Mouse (Mus musculus) myocyte (in vitro differentiated cells): ENCODE data around the gene Ccdc77. TPM values are rescaled to one million over a fixed set of nuclear protein-coding genes. Genes with fewer than 3 reads are reported as not detected.

Experiments
- H3K27me3 ChIP-seq: one replicate; pipeline ENCODE4 v1.6.1; 2011; ENCODE audit not compliant: control insufficient read depth, insufficient read depth, insufficient read length
- H3K36me3 ChIP-seq: one replicate; pipeline ENCODE4 v1.6.1; 2011; ENCODE audit not compliant: control insufficient read depth, insufficient read depth
- H3K4me2 ChIP-seq: one replicate; pipeline ENCODE4 v1.6.1; 2011; ENCODE audit warnings: low read depth, control low read depth
- H3K4me3 ChIP-seq: one replicate; pipeline ENCODE4 v1.5.1; 2011; ENCODE audit warnings: mild to moderate bottlenecking, control low read depth, moderate library complexity
- H3K79me2 ChIP-seq: one replicate; pipeline ENCODE4 v1.6.1; 2011; ENCODE audit not compliant: control insufficient read depth, insufficient read depth
- H3ac ChIP-seq: one replicate; pipeline ENCODE4 v1.6.1; 2011; ENCODE audit not compliant: control insufficient read depth, insufficient read length
- CEBPB ChIP-seq: IDR thresholded peaks from 2 replicates; pipeline ENCODE4 v1.6.1; 2011; ENCODE audit warnings: mild to moderate bottlenecking, moderate library complexity; ENCODE audit not compliant: poor library complexity, insufficient read depth, severe bottlenecking
- E2F4 ChIP-seq: IDR thresholded peaks from one replicate; pipeline ENCODE4 v1.6.1; 2011; ENCODE audit warnings: mild to moderate bottlenecking, control low read depth, moderate library complexity; ENCODE audit not compliant: insufficient read depth
- MAX ChIP-seq: IDR thresholded peaks from one replicate; pipeline ENCODE4 v1.6.1; 2011; ENCODE audit warnings: low read depth, mild to moderate bottlenecking, control low read depth
- MYOD1 ChIP-seq, 3 experiments: IDR thresholded peaks; one replicate each; pipeline ENCODE4 v1.6.1; 2011; ENCODE audit warnings: control low read depth in 2 of 3, low read depth in 2 of 3, mild to moderate bottlenecking in 2 of 3, moderate library complexity in 1 of 3; ENCODE audit not compliant: insufficient read length in 2 of 3, control insufficient read depth in 1 of 3
- MYOG ChIP-seq, 3 experiments: IDR thresholded peaks; one replicate each; pipeline ENCODE4 v1.6.1; 2011; ENCODE audit warnings: control low read depth in 2 of 3, low read depth in 2 of 3, mild to moderate bottlenecking in 2 of 3; ENCODE audit not compliant: insufficient read length in 2 of 3, control insufficient read depth in 1 of 3, insufficient read depth in 1 of 3
- POLR2A ChIP-seq: IDR thresholded peaks from one replicate; pipeline ENCODE4 v1.6.1; 2011; ENCODE audit warnings: low read depth, mild to moderate bottlenecking, control low read depth, moderate library complexity; ENCODE audit not compliant: insufficient read length
- POLR2AphosphoS2 ChIP-seq: IDR thresholded peaks from one replicate; pipeline ENCODE4 v1.6.1; 2011; ENCODE audit warnings: low read depth, control low read depth; ENCODE audit not compliant: insufficient read length
- REST ChIP-seq: IDR thresholded peaks from one replicate; pipeline ENCODE4 v1.6.1; 2011; ENCODE audit warnings: mild to moderate bottlenecking, control low read depth, moderate library complexity; ENCODE audit not compliant: insufficient read depth, insufficient read length
- SRF ChIP-seq: IDR thresholded peaks from one replicate; pipeline ENCODE4 v1.6.1; 2011; ENCODE audit warnings: low read depth; ENCODE audit not compliant: control insufficient read depth, insufficient read length
- TCF12 ChIP-seq: IDR thresholded peaks from one replicate; pipeline ENCODE4 v1.6.1; 2011; ENCODE audit warnings: mild to moderate bottlenecking, control low read depth; ENCODE audit not compliant: poor library complexity, insufficient read depth, severe bottlenecking
- TCF3 ChIP-seq: IDR thresholded peaks from one replicate; pipeline ENCODE4 v1.6.1; 2011; ENCODE audit warnings: low read depth, control low read depth; ENCODE audit not compliant: insufficient read length
- USF1 ChIP-seq: IDR thresholded peaks from one replicate; pipeline ENCODE4 v1.6.1; 2011; ENCODE audit warnings: low read depth, mild to moderate bottlenecking, control low read depth, moderate library complexity
- polyA plus RNA-seq: library from polyadenylated mRNA; unstranded; fragments of >200 nt; fragmentation: generic; extraction: Trizol; gene quantifications from one replicate; pipeline ENCODE4 v1.2.1, GENCODE M21; 2012; ENCODE audit warnings: missing spikeins

Gene Ccdc77
- polyA plus RNA-seq, 1 experiment, result 3.4 TPM

- H3K4me2 ChIP-seq, result no peak overlapping the region
- H3K79me2 ChIP-seq, result no peaks in the 10 kb centered on the region
- no peak overlapping the region for H3ac ChIP-seq
Observed at GRCm38 (mm10) chr6:120291396-120292009, 72.7 kb downstream of the Ccdc77 start.

GRCm38 (mm10) chr6:120289430-120289829, 74.7 kb downstream of the Ccdc77 start:
- H3K36me3 ChIP-seq, result no peaks in the 10 kb centered on the region

More at GRCm38 (mm10) chr6:120291396-120292009, 72.7 kb downstream of the Ccdc77 start:
- H3K27me3 ChIP-seq, result peaks cover 26% of the 10 kb centered on the region
- no peak overlapping the region for H3K4me3 ChIP-seq
- TF ChIP-seq MAX, result no peak
- no peak for TF ChIP-seq REST
- TF ChIP-seq TCF3, result no peak
- no peak for TF ChIP-seq SRF
- no peak for TF ChIP-seq USF1
- TF ChIP-seq POLR2A, result no peak
- no peak for TF ChIP-seq MYOG (IDR thresholded peaks at IDR 0.05; ENCODE audit: control insufficient read depth in 1 of 3, insufficient read depth in 1 of 3, insufficient read length in 2 of 3, low read depth in 2 of 3)
- no peak for TF ChIP-seq POLR2AphosphoS2
- TF ChIP-seq CEBPB, result no peak
- TF ChIP-seq MYOD1 (IDR thresholded peaks at IDR 0.05; ENCODE audit: control insufficient read depth in 1 of 3, insufficient read length in 2 of 3, low read depth in 2 of 3), result no peak
- no peak for TF ChIP-seq E2F4
- TF ChIP-seq TCF12, result no peak
- H3K36me3 ChIP-seq, result no peaks in the 10 kb centered on the region

GRCm38 (mm10) chr6:120288541-120288940, 75.6 kb downstream of the Ccdc77 start:
- Histone ChIP-seq H3K4me2 (no peak overlapping the region), H3K79me2 (no peaks in the 10 kb centered on the region), H3ac (no peak overlapping the region), H3K4me3 (no peak overlapping the region), H3K27me3 (peaks cover 11% of the 10 kb centered on the region), H3K36me3 (no peaks in the 10 kb centered on the region)
- no peak for TF ChIP-seq MYOG (IDR thresholded peaks at IDR 0.05; ENCODE audit: control insufficient read depth in 1 of 3, insufficient read depth in 1 of 3, insufficient read length in 2 of 3, low read depth in 2 of 3)
- TF ChIP-seq CEBPB, result no peak
- TF ChIP-seq MYOD1 (IDR thresholded peaks at IDR 0.05; ENCODE audit: control insufficient read depth in 1 of 3, insufficient read length in 2 of 3, low read depth in 2 of 3), result no peak
- TF ChIP-seq TCF12, result no peak
- no peak for TF ChIP-seq MAX
- TF ChIP-seq POLR2AphosphoS2, result no peak
- TF ChIP-seq E2F4, result no peak
- no peak for TF ChIP-seq REST
- no peak for TF ChIP-seq POLR2A
- no peak for TF ChIP-seq TCF3
- TF ChIP-seq SRF, result no peak
- no peak for TF ChIP-seq USF1

More at GRCm38 (mm10) chr6:120289430-120289829, 74.7 kb downstream of the Ccdc77 start:
- H3ac ChIP-seq, result no peak overlapping the region
- no peak overlapping the region for H3K4me2 ChIP-seq
- H3K79me2 ChIP-seq, result no peaks in the 10 kb centered on the region
- peaks cover 19% of the 10 kb centered on the region for H3K27me3 ChIP-seq
- TF ChIP-seq REST, result no peak
- no peak overlapping the region for H3K4me3 ChIP-seq

GRCm38 (mm10) chr6:120287279-120287678, 76.9 kb downstream of the Ccdc77 start:
- Histone ChIP-seq H3K4me3 (no peak overlapping the region), H3ac (no peak overlapping the region), H3K79me2 (no peaks in the 10 kb centered on the region), H3K4me2 (no peak overlapping the region), H3K27me3 (peaks cover 5% of the 10 kb centered on the region), H3K36me3 (no peaks in the 10 kb centered on the region)
- TF ChIP-seq MYOD1 (IDR thresholded peaks at IDR 0.05; ENCODE audit: control insufficient read depth in 1 of 3, insufficient read length in 2 of 3, low read depth in 2 of 3) (no peak), MAX (no peak), POLR2AphosphoS2 (no peak), MYOG (IDR thresholded peaks at IDR 0.05; ENCODE audit: control insufficient read depth in 1 of 3, insufficient read depth in 1 of 3, insufficient read length in 2 of 3, low read depth in 2 of 3) (no peak)

- Histone ChIP-seq H3K4me2 (no peak overlapping the region), H3ac (no peak overlapping the region), H3K4me3 (no peak overlapping the region), H3K36me3 (no peaks in the 10 kb centered on the region), H3K27me3 (no peaks in the 10 kb centered on the region), H3K79me2 (no peaks in the 10 kb centered on the region)
- TF ChIP-seq CEBPB, result peak; percentile 61; the same call in 1 of the 2 replicates
- TF ChIP-seq MYOG (IDR thresholded peaks at IDR 0.05; ENCODE audit: control insufficient read depth in 1 of 3, insufficient read depth in 1 of 3, insufficient read length in 2 of 3, low read depth in 2 of 3), result peak in 2 of 3 experiments; percentile 23 to 52
- TF ChIP-seq MYOD1 (IDR thresholded peaks at IDR 0.05; ENCODE audit: control insufficient read depth in 1 of 3, insufficient read length in 2 of 3, low read depth in 2 of 3), result peak in 1 of 3 experiments; percentile 77
- no peak for TF ChIP-seq TCF12
Observed at GRCm38 (mm10) chr6:120276874-120277449, 87.2 kb downstream of the Ccdc77 start.
